Mouse (Mus musculus): ENCODE data around the gene Fbxo36. TPM values are rescaled to one million over a fixed set of nuclear protein-coding genes. Genes with fewer than 3 reads are reported as not detected.

Fbxo36 gene
- polyA plus RNA-seq, 1 experiment from 2014 or later = 20.0 TPM

- Histone ChIP-seq H3K9ac (ENCODE audit: low read depth, low read length) (no peak overlapping the region), H3K4me3 (ENCODE audit: low read depth, low read length) (no peak overlapping the region), H3K27me3 (replicated peaks; ENCODE audit: control insufficient read depth, insufficient read depth, low read length) (no peaks in the 10 kb centered on the region), H3K27ac (replicated peaks; ENCODE audit: low read depth, low read length) (no peak overlapping the region), H3K36me3 (ENCODE audit: control insufficient read depth, insufficient read depth, low read length) (no peaks in the 10 kb centered on the region), H3K9me3 (ENCODE audit: control insufficient read depth, low read length) (no peaks in the 10 kb centered on the region), H3K4me1 (ENCODE audit: control insufficient read depth, insufficient read depth, low read length) (no peaks in the 10 kb centered on the region), H3K4me2 (ENCODE audit: low read depth, low read length) (no peak overlapping the region)
- 60% methylated on average over 8 of the region's 8 CpGs for WGBS
- no peak for DNase-seq (ENCODE audit: low spot score)
- ATAC-seq (ENCODE audit: low read depth) = no peak
Observed at GRCm38 (mm10) chr1:84889330-84890004, 49.8 kb downstream of the Fbxo36 start.

- Histone ChIP-seq H3K4me3 (ENCODE audit: low read depth, low read length) (no peak overlapping the region), H3K36me3 (ENCODE audit: control insufficient read depth, insufficient read depth, low read length) (no peaks in the 10 kb centered on the region), H3K27ac (replicated peaks; ENCODE audit: low read depth, low read length) (no peak overlapping the region), H3K9me3 (ENCODE audit: control insufficient read depth, low read length) (no peaks in the 10 kb centered on the region), H3K27me3 (replicated peaks; ENCODE audit: control insufficient read depth, insufficient read depth, low read length) (no peaks in the 10 kb centered on the region), H3K9ac (ENCODE audit: low read depth, low read length) (no peak overlapping the region), H3K4me1 (ENCODE audit: control insufficient read depth, insufficient read depth, low read length) (no peaks in the 10 kb centered on the region), H3K4me2 (ENCODE audit: low read depth, low read length) (no peak overlapping the region)
- DNase-seq (ENCODE audit: low spot score) = no peak
- WGBS = 25% methylated on average over 7 of the region's 7 CpGs
- no peak for ATAC-seq (ENCODE audit: low read depth)
Observed at GRCm38 (mm10) chr1:84890005-84890393, 50.4 kb downstream of the Fbxo36 start.

- Histone ChIP-seq H3K4me3 (ENCODE audit: low read depth, low read length) (no peak overlapping the region), H3K9me3 (ENCODE audit: control insufficient read depth, low read length) (no peaks in the 10 kb centered on the region), H3K27ac (replicated peaks; ENCODE audit: low read depth, low read length) (no peak overlapping the region), H3K4me2 (ENCODE audit: low read depth, low read length) (no peak overlapping the region), H3K36me3 (ENCODE audit: control insufficient read depth, insufficient read depth, low read length) (no peaks in the 10 kb centered on the region), H3K9ac (ENCODE audit: low read depth, low read length) (no peak overlapping the region), H3K4me1 (ENCODE audit: control insufficient read depth, insufficient read depth, low read length) (no peaks in the 10 kb centered on the region), H3K27me3 (replicated peaks; ENCODE audit: control insufficient read depth, insufficient read depth, low read length) (no peaks in the 10 kb centered on the region)
- DNase-seq (ENCODE audit: low spot score) (no peak), ATAC-seq (ENCODE audit: low read depth) (no peak)
- 71% methylated on average over 7 of the region's 7 CpGs for WGBS
Observed at GRCm38 (mm10) chr1:84890503-84890902, 50.9 kb downstream of the Fbxo36 start.

DNA sequence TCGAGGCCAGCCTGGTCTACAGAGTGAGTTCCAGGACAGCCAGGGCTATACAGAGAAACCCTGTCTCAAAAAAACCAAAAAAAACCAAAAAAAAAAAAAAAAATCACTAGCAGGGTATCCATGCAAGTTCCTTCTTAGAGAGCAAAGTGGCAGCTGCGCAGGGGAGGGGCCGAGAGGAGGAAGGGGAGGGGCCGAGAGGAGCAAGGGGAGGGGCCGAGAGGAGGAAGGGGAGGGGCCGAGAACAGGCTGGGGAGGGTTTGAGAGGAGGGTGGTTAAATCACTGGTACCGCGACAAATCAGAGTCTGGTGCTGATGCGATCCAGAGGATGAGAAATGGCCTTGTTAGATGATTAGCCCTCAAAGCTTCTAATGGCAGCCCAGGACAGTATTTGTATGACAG lies 52.1 kb downstream of the Fbxo36 start:
- H3K9ac ChIP-seq (ENCODE audit: low read depth, low read length) = no peak overlapping the region
- H3K4me1 ChIP-seq (ENCODE audit: control insufficient read depth, insufficient read depth, low read length) = no peaks in the 10 kb centered on the region
- H3K27ac ChIP-seq (replicated peaks; ENCODE audit: low read depth, low read length) = no peak overlapping the region
- no peak overlapping the region for H3K4me2 ChIP-seq (ENCODE audit: low read depth, low read length)
- DNase-seq (ENCODE audit: low spot score) = no peak
- no peaks in the 10 kb centered on the region for H3K9me3 ChIP-seq (ENCODE audit: control insufficient read depth, low read length)
- no peak for ATAC-seq (ENCODE audit: low read depth)
- WGBS = 91% methylated on average over 9 of the region's 9 CpGs
- H3K36me3 ChIP-seq (ENCODE audit: control insufficient read depth, insufficient read depth, low read length) = no peaks in the 10 kb centered on the region
- H3K27me3 ChIP-seq (replicated peaks; ENCODE audit: control insufficient read depth, insufficient read depth, low read length) = no peaks in the 10 kb centered on the region
- H3K4me3 ChIP-seq (ENCODE audit: low read depth, low read length) = no peak overlapping the region

DNA sequence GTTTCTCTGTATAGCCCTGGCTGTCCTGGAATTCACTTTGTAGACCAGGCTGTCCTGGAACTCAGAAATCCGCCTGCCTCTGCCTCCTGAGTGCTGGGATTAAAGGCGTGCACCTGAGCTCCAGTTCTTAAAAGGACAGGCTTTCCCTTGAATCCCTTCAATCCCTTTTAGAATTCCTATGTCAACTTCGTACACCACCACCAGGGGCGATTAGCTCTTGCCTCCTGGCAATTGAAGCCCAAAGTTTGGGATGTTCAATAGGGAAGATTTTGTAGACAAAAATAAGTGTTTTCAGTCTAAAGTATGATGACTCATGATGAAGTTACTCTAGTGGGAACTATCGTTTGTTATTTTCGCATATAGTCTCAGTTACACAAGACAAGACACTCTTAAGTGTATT lies 57.7 kb downstream of the Fbxo36 start:
- DNase-seq (ENCODE audit: low spot score) = no peak
- H3K9me3 ChIP-seq (ENCODE audit: control insufficient read depth, low read length) = no peaks in the 10 kb centered on the region
- H3K36me3 ChIP-seq (ENCODE audit: control insufficient read depth, insufficient read depth, low read length) = no peaks in the 10 kb centered on the region
- no peak overlapping the region for H3K9ac ChIP-seq (ENCODE audit: low read depth, low read length)
- no peaks in the 10 kb centered on the region for H3K4me1 ChIP-seq (ENCODE audit: control insufficient read depth, insufficient read depth, low read length)
- WGBS = 84% methylated on average over 6 of the region's 6 CpGs
- no peak overlapping the region for H3K4me2 ChIP-seq (ENCODE audit: low read depth, low read length)
- no peak overlapping the region for H3K4me3 ChIP-seq (ENCODE audit: low read depth, low read length)
- H3K27ac ChIP-seq (replicated peaks; ENCODE audit: low read depth, low read length) = no peak overlapping the region
- no peak for ATAC-seq (ENCODE audit: low read depth)
- no peaks in the 10 kb centered on the region for H3K27me3 ChIP-seq (replicated peaks; ENCODE audit: control insufficient read depth, insufficient read depth, low read length)

DNA sequence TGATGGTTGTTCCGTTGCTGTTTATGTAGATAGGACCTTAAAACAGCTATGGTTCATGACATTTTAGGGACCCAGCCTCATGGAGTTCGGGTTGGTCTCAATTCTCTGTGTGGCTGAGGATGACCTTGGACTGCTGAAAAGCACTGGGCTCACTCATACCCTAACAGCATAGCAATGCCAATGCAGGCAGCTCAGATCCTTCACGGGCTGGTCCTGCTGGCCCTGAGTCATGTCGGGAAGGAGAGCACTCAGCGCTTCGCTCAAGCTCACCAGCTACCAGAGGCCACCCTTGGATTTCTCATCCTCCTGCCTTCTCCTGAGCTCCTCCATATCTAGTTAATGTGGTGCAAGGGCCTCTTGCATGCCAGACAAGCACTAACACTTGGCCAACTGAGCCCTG lies 59.5 kb downstream of the Fbxo36 start:
- Histone ChIP-seq H3K4me2 (ENCODE audit: low read depth, low read length) (no peak overlapping the region), H3K4me3 (ENCODE audit: low read depth, low read length) (no peak overlapping the region), H3K9me3 (ENCODE audit: control insufficient read depth, low read length) (no peaks in the 10 kb centered on the region), H3K27ac (replicated peaks; ENCODE audit: low read depth, low read length) (no peak overlapping the region), H3K4me1 (ENCODE audit: control insufficient read depth, insufficient read depth, low read length) (no peaks in the 10 kb centered on the region), H3K9ac (ENCODE audit: low read depth, low read length) (no peak overlapping the region), H3K27me3 (replicated peaks; ENCODE audit: control insufficient read depth, insufficient read depth, low read length) (no peaks in the 10 kb centered on the region), H3K36me3 (ENCODE audit: control insufficient read depth, insufficient read depth, low read length) (no peaks in the 10 kb centered on the region)
- 95% methylated on average over 6 of the region's 6 CpGs for WGBS
- no peak for DNase-seq (ENCODE audit: low spot score)
- ATAC-seq (ENCODE audit: low read depth) = no peak

DNA sequence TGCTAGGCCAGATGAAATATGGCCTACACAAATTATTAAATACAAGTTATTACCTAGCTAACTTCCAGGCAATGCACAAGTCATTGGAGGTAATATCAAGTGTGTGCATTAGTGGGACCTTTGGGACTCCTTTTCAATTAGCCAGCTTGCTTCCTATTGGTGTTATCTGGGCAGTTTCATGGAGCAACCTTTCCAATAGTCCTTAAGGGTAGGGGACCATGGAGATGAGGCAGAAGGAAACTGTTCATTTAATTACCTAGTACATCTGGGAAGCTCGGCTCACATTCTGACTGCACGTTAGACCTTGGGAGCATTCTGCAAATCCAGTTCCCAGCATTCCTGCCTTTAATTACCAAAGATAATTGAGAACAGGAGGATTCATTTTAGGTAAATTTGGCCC lies 64.8 kb downstream of the Fbxo36 start:
- Histone ChIP-seq H3K4me3 (ENCODE audit: low read depth, low read length) (no peak overlapping the region), H3K27ac (replicated peaks; ENCODE audit: low read depth, low read length) (no peak overlapping the region), H3K4me2 (ENCODE audit: low read depth, low read length) (no peak overlapping the region), H3K9me3 (ENCODE audit: control insufficient read depth, low read length) (no peaks in the 10 kb centered on the region), H3K4me1 (ENCODE audit: control insufficient read depth, insufficient read depth, low read length) (no peaks in the 10 kb centered on the region), H3K36me3 (ENCODE audit: control insufficient read depth, insufficient read depth, low read length) (no peaks in the 10 kb centered on the region), H3K27me3 (replicated peaks; ENCODE audit: control insufficient read depth, insufficient read depth, low read length) (no peaks in the 10 kb centered on the region), H3K9ac (ENCODE audit: low read depth, low read length) (no peak overlapping the region)
- 49% methylated on average over 2 of the region's 2 CpGs for WGBS
- ATAC-seq (ENCODE audit: low read depth) (no peak), DNase-seq (ENCODE audit: low spot score) (no peak)

DNA sequence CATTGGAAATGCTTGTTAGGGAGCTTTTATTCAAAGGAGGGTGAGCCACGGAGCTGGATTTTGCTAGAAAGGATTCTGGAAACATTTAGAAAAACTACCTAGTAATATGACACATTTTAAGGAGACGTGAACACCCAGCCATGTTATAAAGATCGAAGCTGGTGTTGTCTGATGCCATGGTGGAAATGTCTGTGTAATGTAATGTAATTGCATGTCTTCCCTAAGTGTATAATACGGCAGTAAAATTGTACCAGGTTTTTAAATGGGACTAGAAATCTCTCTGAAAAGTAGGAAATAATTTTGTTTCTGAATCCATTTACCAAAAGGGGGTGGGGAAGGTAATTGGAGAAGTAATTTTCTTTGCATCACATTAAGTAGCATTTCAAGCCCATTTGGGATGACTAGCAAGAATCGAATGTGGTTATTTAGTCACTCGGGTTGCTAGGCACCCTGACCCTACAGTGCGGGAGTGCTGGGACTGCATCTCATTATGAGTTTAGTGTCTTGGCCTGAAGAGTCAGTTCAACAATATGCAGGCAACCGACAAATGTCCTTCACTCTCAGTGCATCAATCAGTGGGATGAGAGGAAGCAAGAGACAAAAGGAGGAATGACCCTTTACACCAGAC lies 70.7 kb downstream of the Fbxo36 start:
- no peak overlapping the region for H3K27ac ChIP-seq (replicated peaks; ENCODE audit: low read depth, low read length)
- 51% methylated on average over 8 of the region's 8 CpGs for WGBS
- H3K4me3 ChIP-seq (ENCODE audit: low read depth, low read length) = no peak overlapping the region
- no peaks in the 10 kb centered on the region for H3K4me1 ChIP-seq (ENCODE audit: control insufficient read depth, insufficient read depth, low read length)
- no peaks in the 10 kb centered on the region for H3K36me3 ChIP-seq (ENCODE audit: control insufficient read depth, insufficient read depth, low read length)
- no peaks in the 10 kb centered on the region for H3K27me3 ChIP-seq (replicated peaks; ENCODE audit: control insufficient read depth, insufficient read depth, low read length)
- no peak overlapping the region for H3K9ac ChIP-seq (ENCODE audit: low read depth, low read length)
- DNase-seq (ENCODE audit: low spot score) (no peak), ATAC-seq (ENCODE audit: low read depth) (no peak)
- H3K9me3 ChIP-seq (ENCODE audit: control insufficient read depth, low read length) = no peaks in the 10 kb centered on the region
- no peak overlapping the region for H3K4me2 ChIP-seq (ENCODE audit: low read depth, low read length)

DNA sequence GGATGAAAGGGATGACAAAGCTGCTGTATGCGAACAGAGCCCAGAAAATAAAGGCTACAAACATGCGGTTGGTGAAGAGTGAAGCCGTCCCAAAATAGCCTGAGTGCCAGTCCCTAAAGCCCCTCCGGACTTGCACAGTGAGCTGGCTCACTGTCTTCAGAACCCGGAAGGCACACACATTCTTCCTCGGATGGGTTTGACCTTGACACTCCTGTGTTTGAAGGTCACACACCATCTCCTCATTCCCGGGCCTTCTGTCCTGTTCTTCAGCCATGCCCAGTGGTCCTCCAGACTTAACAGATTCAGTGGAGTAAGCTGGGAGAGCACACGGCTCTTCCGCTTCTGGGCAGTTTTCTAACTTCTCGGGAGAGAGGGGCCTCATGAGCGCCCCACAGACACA lies 72.9 kb downstream of the Fbxo36 start:
- H3K27me3 ChIP-seq (replicated peaks; ENCODE audit: control insufficient read depth, insufficient read depth, low read length) = no peaks in the 10 kb centered on the region
- H3K9ac ChIP-seq (ENCODE audit: low read depth, low read length) = no peak overlapping the region
- no peak overlapping the region for H3K4me3 ChIP-seq (ENCODE audit: low read depth, low read length)
- H3K9me3 ChIP-seq (ENCODE audit: control insufficient read depth, low read length) = no peaks in the 10 kb centered on the region
- no peaks in the 10 kb centered on the region for H3K4me1 ChIP-seq (ENCODE audit: control insufficient read depth, insufficient read depth, low read length)
- no peak overlapping the region for H3K4me2 ChIP-seq (ENCODE audit: low read depth, low read length)
- DNase-seq (ENCODE audit: low spot score) (no peak), ATAC-seq (ENCODE audit: low read depth) (no peak)
- no peak overlapping the region for H3K27ac ChIP-seq (replicated peaks; ENCODE audit: low read depth, low read length)
- 93% methylated on average over 11 of the region's 11 CpGs for WGBS
- no peaks in the 10 kb centered on the region for H3K36me3 ChIP-seq (ENCODE audit: control insufficient read depth, insufficient read depth, low read length)
